Mouse (Mus musculus) adrenal gland, adult 8-10 months (tissue): ENCODE data around the gene Srprb. TPM values are rescaled to one million over a fixed set of nuclear protein-coding genes. Genes with fewer than 3 reads are reported as not detected.

Experiments used
- DNase-seq: peaks from one replicate; pipeline ENCODE4 v3.0.0; 2022
- total RNA-seq, 4 experiments: library from RNA; stranded (reverse); gene quantifications; 2 replicates each; pipeline ENCODE4 v1.2.4; 2022

Gene Srprb
- total RNA-seq, 4 experiments from 2014 or later = 38.6 to 47.5 (median 43.1) TPM

GRCm38 (mm10) chr9:103143881-103144280, 58.1 kb downstream of the Srprb start:
- no peak for DNase-seq

- no peak for DNase-seq
Observed at GRCm38 (mm10) chr9:103141266-103141665, 60.7 kb downstream of the Srprb start.

- no peak for DNase-seq
Observed at GRCm38 (mm10) chr9:103140384-103140783, 61.6 kb downstream of the Srprb start.

GRCm38 (mm10) chr9:103139481-103139880, 62.5 kb downstream of the Srprb start:
- no peak for DNase-seq

Other genes with a start within 250 kb of the Srprb start
- gene Slco2a1, start 213.4 kb downstream of the Srprb start, total RNA-seq = 1 to 10 TPM; 3.3 to 5.7 (median 4.4) TPM
- 1 to 10 TPM; 1.9 to 5.2 (median 3.2) TPM for gene Rab6b, start 90.3 kb downstream of the Srprb start, total RNA-seq
- 10 to 100 TPM; 14.1 to 20.5 (median 17.7) TPM for gene Gm20425, start 28.2 kb upstream of the Srprb start, total RNA-seq
- 100 to 1,000 TPM; 104 to 194 (median 130) TPM for gene Trf, start 28.3 kb upstream of the Srprb start, total RNA-seq
- gene 1300017J02Rik, start 102.9 kb upstream of the Srprb start, total RNA-seq = 1 to 10 TPM in 2 of 4 experiments, under 1 TPM in 1, not detected in 1; 0.56 to 1.6 (median 1.3) TPM
- gene Topbp1, start 103.1 kb upstream of the Srprb start, total RNA-seq = 10 to 100 TPM; 27.8 to 31.7 (median 29.8) TPM
- gene Cdv3, start 163.7 kb upstream of the Srprb start, total RNA-seq = 100 to 1,000 TPM; 105 to 240 (median 171) TPM